Mouse (Mus musculus) forebrain, embryonic 14.5 days (tissue): Measurements from ENCODE around the gene Chl1. TPM values are rescaled to one million over a fixed set of nuclear protein-coding genes. Genes with fewer than 3 reads are reported as not detected.

Experiments
- ATAC-seq: fragments of 200-750 bp; cut with Nextera tagmentation; 2 replicates; pipeline ENCODE4 v1.8.0; 2017; ENCODE audit warnings: mild to moderate bottlenecking, moderate library complexity
- DNase-seq: peaks from one replicate; pipeline ENCODE4 v3.0.0-alpha.2; 2015; ENCODE audit warnings: low spot score
- H3K27ac ChIP-seq: fragments of 300-500 bp; sonication (generic); 2 replicates; pipeline ENCODE4 v1.5.1; 2014; ENCODE audit warnings: low read depth, mild to moderate bottlenecking, control low read depth, low read length, moderate library complexity
- H3K27me3 ChIP-seq: fragments of 300-500 bp; sonication (generic); replicated peaks from 2 replicates; pipeline ENCODE4 v1.6.1; 2014; ENCODE audit warnings: low read length, control low read depth, mixed read lengths; ENCODE audit not compliant: control insufficient read depth, insufficient read depth
- H3K36me3 ChIP-seq: fragments of 300-500 bp; sonication (generic); 2 replicates; pipeline ENCODE4 v1.6.1; 2014; ENCODE audit warnings: low read length, control low read depth; ENCODE audit not compliant: control insufficient read depth, insufficient read depth
- H3K4me1 ChIP-seq: fragments of 300-500 bp; sonication (generic); 2 replicates; pipeline ENCODE4 v1.6.1; 2014; ENCODE audit warnings: antibody characterized with exemption, low read length, control low read depth; ENCODE audit not compliant: control insufficient read depth, insufficient read depth
- H3K4me2 ChIP-seq: fragments of 300-500 bp; sonication (generic); 2 replicates; pipeline ENCODE4 v1.6.1; 2014; ENCODE audit warnings: mild to moderate bottlenecking, control low read depth, low read length
- H3K4me3 ChIP-seq: fragments of 300-500 bp; sonication (generic); 2 replicates; pipeline ENCODE4 v1.5.1; 2014; ENCODE audit warnings: low read depth, low read length, control low read depth
- H3K9ac ChIP-seq: fragments of 300-500 bp; sonication (generic); 2 replicates; pipeline ENCODE4 v1.6.1; 2014; ENCODE audit warnings: mild to moderate bottlenecking, low read length, control low read depth, moderate library complexity
- H3K9me3 ChIP-seq: fragments of 300-500 bp; sonication (generic); replicated peaks from 2 replicates; pipeline ENCODE4 v1.6.1; 2016; ENCODE audit warnings: low read length, control low read depth, mixed read lengths; ENCODE audit not compliant: control insufficient read depth
- WGBS: fragments of 180-500 bp; shearing (Covaris S2); extraction: QIAGEN DNeasy Blood & Tissue Kit; methylation state at CpG from one replicate; pipeline ENCODE4 v1.1.7; 2014; 5-methylcytosine and 5-hydroxymethylcytosine counted together
- polyA plus RNA-seq: library from polyadenylated mRNA; unstranded; fragments of >200 nt; fragmentation: Nextera tagmentation; extraction: Ambion mirVana; gene quantifications from 2 replicates; pipeline ENCODE4 v1.2.1, GENCODE M21; 2014

The Chl1 gene
- 77.0 and 111 TPM in 2 replicates for polyA plus RNA-seq

- Histone ChIP-seq H3K4me1 (peaks cover 6% of the 10 kb centered on the region; the same call in 1 of the 2 replicates), H3K4me2 (peak within 1 kb of the TSS; percentile 53), H3K27me3 (no peaks in the 10 kb centered on the region), H3K27ac (peak within 1 kb of the TSS; percentile 90), H3K9me3 (no peaks in the 10 kb centered on the region), H3K4me3 (peak within 1 kb of the TSS; percentile 40), H3K9ac (peak within 1 kb of the TSS; percentile 66), H3K36me3 (no peaks in the 10 kb centered on the region)
- 1% methylated on average over 25 of the region's 25 CpGs for WGBS
- ATAC-seq (peak; percentile 10; the same call in 1 of the 2 replicates), DNase-seq (peak; percentile 53)
These were observed at the start of gene Chl1 for GRCm38 (mm10) chr6:103510392-103511289. Gene Chl1 (plus strand): TSS chr6:103510586.

GRCm38 (mm10) chr6:103465479-103466080 is 44.8 kb upstream of the Chl1 start:
- no peak overlapping the region for H3K4me2 ChIP-seq
- no peaks in the 10 kb centered on the region for H3K27me3 ChIP-seq
- no peaks in the 10 kb centered on the region for H3K36me3 ChIP-seq
- peak; percentile 20; the same call in 1 of the 2 replicates for ATAC-seq
- no peak overlapping the region for H3K4me3 ChIP-seq
- H3K9ac ChIP-seq: no peak overlapping the region
- 31% methylated on average over 5 of the region's 5 CpGs for WGBS
- no peak for DNase-seq
- H3K9me3 ChIP-seq: no peaks in the 10 kb centered on the region
- no peaks in the 10 kb centered on the region; the same call in 1 of the 2 replicates for H3K4me1 ChIP-seq
- H3K27ac ChIP-seq: no peak overlapping the region

GRCm38 (mm10) chr6:103473316-103473715 is 37.1 kb upstream of the Chl1 start:
- no peaks in the 10 kb centered on the region for H3K9me3 ChIP-seq
- DNase-seq: no peak
- no peak overlapping the region for H3K4me2 ChIP-seq
- H3K27me3 ChIP-seq: no peaks in the 10 kb centered on the region
- no peak for ATAC-seq
- H3K27ac ChIP-seq: no peak overlapping the region
- H3K9ac ChIP-seq: no peak overlapping the region
- 65% methylated on average over 5 of the region's 5 CpGs for WGBS
- H3K36me3 ChIP-seq: no peaks in the 10 kb centered on the region
- H3K4me3 ChIP-seq: no peak overlapping the region
- no peaks in the 10 kb centered on the region for H3K4me1 ChIP-seq

- ATAC-seq: no peak
- Histone ChIP-seq H3K27ac (no peak overlapping the region), H3K9me3 (no peaks in the 10 kb centered on the region), H3K36me3 (no peaks in the 10 kb centered on the region), H3K4me3 (no peak overlapping the region), H3K4me1 (no peaks in the 10 kb centered on the region), H3K4me2 (no peak overlapping the region), H3K9ac (no peak overlapping the region), H3K27me3 (no peaks in the 10 kb centered on the region)
- no peak for DNase-seq
- whole genome bisulfite sequencing: 87% methylated on average over 1 of the region's 1 CpGs
These were observed 23.2 kb upstream of the Chl1 start for GRCm38 (mm10) chr6:103487199-103487598.

- Histone ChIP-seq H3K4me1 (no peaks in the 10 kb centered on the region), H3K4me3 (no peak overlapping the region), H3K9ac (no peak overlapping the region), H3K4me2 (no peak overlapping the region), H3K9me3 (no peaks in the 10 kb centered on the region), H3K36me3 (no peaks in the 10 kb centered on the region), H3K27ac (no peak overlapping the region), H3K27me3 (no peaks in the 10 kb centered on the region)
- 75% methylated on average over 4 of the region's 4 CpGs for WGBS
- no peak for DNase-seq
- ATAC-seq: no peak
These were observed 12.0 kb upstream of the Chl1 start for GRCm38 (mm10) chr6:103498404-103498803.

GRCm38 (mm10) chr6:103504065-103504464 is 6.3 kb upstream of the Chl1 start:
- Histone ChIP-seq H3K9me3 (no peaks in the 10 kb centered on the region), H3K9ac (no peak overlapping the region), H3K36me3 (no peaks in the 10 kb centered on the region), H3K4me1 (no peaks in the 10 kb centered on the region), H3K27me3 (no peaks in the 10 kb centered on the region), H3K4me3 (no peak overlapping the region), H3K27ac (no peak overlapping the region), H3K4me2 (no peak overlapping the region)
- WGBS: 60% methylated on average over 3 of the region's 3 CpGs
- no peak for ATAC-seq
- no peak for DNase-seq

- Histone ChIP-seq H3K36me3 (no peaks in the 10 kb centered on the region), H3K4me2 (no peak overlapping the region), H3K4me1 (peaks cover 4% of the 10 kb centered on the region; the same call in 1 of the 2 replicates), H3K27me3 (no peaks in the 10 kb centered on the region), H3K9ac (no peak overlapping the region), H3K27ac (peak overlapping the region; percentile 45; the same call in 1 of the 2 replicates), H3K4me3 (no peak overlapping the region), H3K9me3 (no peaks in the 10 kb centered on the region)
- DNase-seq (peak; percentile 64), ATAC-seq (peak; percentile 41; the same call in 1 of the 2 replicates)
- 48% methylated on average over 3 of the region's 3 CpGs for WGBS
These were observed 2.4 kb upstream of the Chl1 start for GRCm38 (mm10) chr6:103507751-103508575.

DNA sequence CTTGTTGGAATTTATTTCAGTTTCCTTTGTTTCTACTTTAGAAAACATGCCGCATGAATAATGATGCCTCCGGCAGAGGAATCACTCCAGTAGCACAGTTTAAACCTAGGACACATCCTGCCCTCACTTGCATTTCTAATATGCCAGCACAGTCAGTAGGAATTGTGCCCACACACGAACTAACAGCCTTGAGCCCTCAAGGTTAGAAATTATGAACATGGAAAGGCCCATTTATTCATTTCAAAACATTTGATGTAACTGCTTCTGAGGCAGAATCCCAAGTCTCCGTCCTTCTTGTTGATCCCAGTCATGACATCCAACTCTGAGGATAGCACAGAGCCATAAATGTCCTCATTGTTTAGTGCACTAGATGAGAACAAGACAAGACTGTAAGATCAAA is 790 bp upstream of the Chl1 start:
- no peaks in the 10 kb centered on the region for H3K36me3 ChIP-seq
- H3K9me3 ChIP-seq: no peaks in the 10 kb centered on the region
- H3K9ac ChIP-seq: no peak overlapping the region
- peaks cover 6% of the 10 kb centered on the region; the same call in 1 of the 2 replicates for H3K4me1 ChIP-seq
- DNase-seq: no peak
- no peak overlapping the region for H3K27ac ChIP-seq
- 69% methylated on average over 4 of the region's 4 CpGs for WGBS
- no peak for ATAC-seq
- H3K4me2 ChIP-seq: peak overlapping the region; percentile 53; the same call in 1 of the 2 replicates
- no peaks in the 10 kb centered on the region for H3K27me3 ChIP-seq
- no peak overlapping the region for H3K4me3 ChIP-seq
